Mouse (Mus musculus) kidney, postnatal 0 days (tissue): ENCODE data around the gene Gng11. TPM values are rescaled to one million over a fixed set of nuclear protein-coding genes. Genes with fewer than 3 reads are reported as not detected.
A peak's percentile ranks its signal among the peaks of the same experiment; 100 is the strongest.

Experiments
- ATAC-seq: fragments of 200-750 bp; cut with Nextera tagmentation; replicated peaks from 2 replicates; pipeline ENCODE4 v1.8.0; 2017; ENCODE audit warnings: low read depth, moderate number of reproducible peaks, moderate TSS enrichment, moderate library complexity; ENCODE audit not compliant: low FRiP score
- DNase-seq: peaks from one replicate; pipeline ENCODE4 v3.0.0-alpha.2; 2016; ENCODE audit warnings: low spot score
- H3K27ac ChIP-seq: fragments of 300-500 bp; sonication (generic); 2 replicates; pipeline ENCODE4 v1.5.1; 2014; ENCODE audit warnings: mild to moderate bottlenecking
- H3K27me3 ChIP-seq: fragments of 300-500 bp; sonication (generic); 2 replicates; pipeline ENCODE4 v1.6.1; 2014; ENCODE audit warnings: low read length, mixed read lengths; ENCODE audit not compliant: insufficient read depth
- H3K36me3 ChIP-seq: fragments of 300-500 bp; sonication (generic); 2 replicates; pipeline ENCODE4 v1.6.1; 2014; ENCODE audit warnings: low read length, mixed read lengths; ENCODE audit not compliant: insufficient read depth
- H3K4me1 ChIP-seq: fragments of 300-500 bp; sonication (generic); replicated peaks from 2 replicates; pipeline ENCODE4 v1.6.1; 2014; ENCODE audit warnings: antibody characterized with exemption, low read length, mixed read lengths; ENCODE audit not compliant: insufficient read depth
- H3K4me2 ChIP-seq: fragments of 300-500 bp; sonication (generic); 2 replicates; pipeline ENCODE4 v1.6.1; 2014; ENCODE audit warnings: mild to moderate bottlenecking, low read length, moderate library complexity, mixed read lengths
- H3K4me3 ChIP-seq: fragments of 300-500 bp; sonication (generic); replicated peaks from 2 replicates; pipeline ENCODE4 v1.5.1; 2014; ENCODE audit warnings: low read depth, low read length
- H3K9ac ChIP-seq: fragments of 300-500 bp; sonication (generic); 2 replicates; pipeline ENCODE4 v1.6.1; 2014; ENCODE audit warnings: low read depth, low read length
- H3K9me3 ChIP-seq: fragments of 300-500 bp; sonication (generic); replicated peaks from 2 replicates; pipeline ENCODE4 v1.6.1; 2016; ENCODE audit warnings: low read length, inconsistent platforms, mixed read lengths
- CTCF ChIP-seq: IDR thresholded peaks from 2 replicates; pipeline ENCODE4 v1.5.1; 2016; ENCODE audit warnings: antibody characterized with exemption, low read depth, mild to moderate bottlenecking, moderate library complexity
- WGBS: fragments of 180-500 bp; shearing (Covaris S2); extraction: QIAGEN DNeasy Blood & Tissue Kit; methylation state at CpG from one replicate; pipeline ENCODE4 v1.1.7; 2014; 5-methylcytosine and 5-hydroxymethylcytosine counted together
- polyA plus RNA-seq: library from polyadenylated mRNA; unstranded; fragments of >200 nt; fragmentation: Nextera tagmentation; extraction: Ambion mirVana; gene quantifications from 2 replicates; pipeline ENCODE4 v1.2.1, GENCODE M21; 2015

Gene Gng11
- 107 and 129 TPM in 2 replicates for polyA plus RNA-seq

- peak within 1 kb of the TSS; percentile 79 for H3K9ac ChIP-seq
- H3K36me3 ChIP-seq = no peaks in the 10 kb centered on the region
- WGBS = under 1% methylated on average over 19 of the region's 19 CpGs
- H3K27ac ChIP-seq = peak within 1 kb of the TSS; percentile 92
- no peak for TF ChIP-seq CTCF
- DNase-seq (peak; percentile 81), ATAC-seq (peak; percentile 90)
- peak within 1 kb of the TSS; percentile 57 for H3K4me3 ChIP-seq
- H3K9me3 ChIP-seq = no peaks in the 10 kb centered on the region
- H3K27me3 ChIP-seq = no peaks in the 10 kb centered on the region
- H3K4me1 ChIP-seq = no peaks in the 10 kb centered on the region
- peak within 1 kb of the TSS; percentile 84 for H3K4me2 ChIP-seq
Measured at GRCm38 (mm10) chr6:4003890-4004306, at the start of gene Gng11. Gng11 (plus strand) TSS chr6:4003904.

DNA sequence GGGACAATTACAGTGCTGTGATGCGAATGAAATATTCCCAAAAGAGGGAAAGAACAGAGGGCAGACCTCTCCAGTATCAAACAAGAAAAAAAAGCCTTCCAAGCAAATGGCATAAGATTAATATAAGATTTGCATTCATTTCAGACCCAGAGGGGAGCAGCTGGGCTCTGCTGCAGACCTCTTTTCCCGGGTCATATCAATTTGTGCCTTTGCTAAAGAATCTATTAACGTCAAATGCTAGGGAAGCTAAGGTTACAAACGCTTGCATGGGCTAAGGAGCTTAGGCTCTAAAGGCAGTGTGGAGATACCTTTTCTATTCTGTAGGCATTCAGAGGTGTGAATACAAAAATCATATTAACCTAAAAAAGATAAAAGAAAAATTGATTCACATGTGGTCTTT is 48.7 kb upstream of the Gng11 start:
- TF ChIP-seq CTCF = no peak
- WGBS = 56% methylated on average over 4 of the region's 4 CpGs

DNA sequence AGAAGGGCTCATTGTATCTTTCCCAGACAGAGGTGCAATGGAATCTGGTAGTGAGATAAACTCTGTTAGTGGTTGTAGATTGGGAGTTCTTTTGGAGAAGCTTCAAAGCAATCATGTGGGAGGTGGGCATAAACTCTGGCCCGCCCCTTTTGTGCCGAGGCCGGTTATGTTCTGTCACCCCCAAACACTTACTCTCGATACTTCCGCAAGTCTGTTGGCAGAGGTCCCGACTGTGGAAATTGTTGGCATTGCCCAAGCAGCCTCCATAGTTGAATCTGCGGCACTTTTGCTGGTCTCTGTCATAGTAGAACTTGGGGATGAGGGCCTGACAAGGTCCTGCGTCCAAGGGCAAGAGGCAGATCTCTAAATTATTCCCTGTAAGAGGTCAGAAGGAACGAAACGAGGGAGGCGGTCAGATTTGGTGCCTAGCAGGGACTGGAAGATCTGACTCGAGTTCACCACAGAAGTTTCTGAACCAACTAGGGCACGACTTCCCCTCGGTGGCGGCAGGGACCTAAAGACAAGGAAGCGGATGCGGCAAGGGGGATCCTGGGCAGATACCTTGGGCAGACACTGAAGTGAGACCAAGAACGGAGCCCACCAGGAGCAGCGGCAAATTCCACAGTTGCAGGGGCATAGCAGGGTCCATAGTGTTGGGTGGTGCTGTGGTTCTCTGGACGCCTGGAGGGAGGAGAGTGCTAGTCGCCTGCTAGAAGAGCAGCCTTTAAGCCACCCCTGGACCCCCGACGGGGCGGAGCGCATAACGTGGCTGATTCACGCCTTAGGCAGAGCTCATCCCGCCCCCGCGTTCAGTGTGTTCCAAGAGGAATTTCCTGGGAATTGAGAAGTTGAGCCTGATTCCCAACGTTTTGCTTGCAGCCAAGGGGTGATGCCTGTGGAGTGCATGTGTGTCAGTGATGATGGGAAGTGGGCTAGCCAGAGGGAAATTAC is 35.8 kb upstream of the Gng11 start:
- 26% methylated on average over 31 of the region's 31 CpGs for WGBS
- DNase-seq (peak; percentile 32), ATAC-seq (0 out of 2 replicates have a peak, but pooled peaks have one; percentile 17)
- no peaks in the 10 kb centered on the region for H3K36me3 ChIP-seq
- no peak overlapping the region for H3K27ac ChIP-seq
- no peaks in the 10 kb centered on the region for H3K4me1 ChIP-seq
- H3K4me2 ChIP-seq = peak overlapping the region; percentile 44
- H3K27me3 ChIP-seq = no peaks in the 10 kb centered on the region
- H3K9ac ChIP-seq = 0 out of 2 replicates have a peak overlapping the region, but pooled peaks have one; percentile 3
- no peak for TF ChIP-seq CTCF
- no peaks in the 10 kb centered on the region for H3K9me3 ChIP-seq
- H3K4me3 ChIP-seq = no peak overlapping the region

More for the DNA sequence above, 48.7 kb upstream of the Gng11 start:
- no peaks in the 10 kb centered on the region for H3K36me3 ChIP-seq
- ATAC-seq (no peak), DNase-seq (no peak)
- no peak overlapping the region for H3K4me3 ChIP-seq
- no peaks in the 10 kb centered on the region for H3K9me3 ChIP-seq
- H3K9ac ChIP-seq = no peak overlapping the region
- H3K27me3 ChIP-seq = no peaks in the 10 kb centered on the region
- H3K27ac ChIP-seq = no peak overlapping the region
- no peak overlapping the region for H3K4me2 ChIP-seq
- no peaks in the 10 kb centered on the region for H3K4me1 ChIP-seq

- Histone ChIP-seq H3K27ac (no peak overlapping the region), H3K36me3 (no peaks in the 10 kb centered on the region), H3K4me3 (no peak overlapping the region), H3K4me2 (no peak overlapping the region), H3K9ac (no peak overlapping the region), H3K27me3 (no peaks in the 10 kb centered on the region), H3K9me3 (no peaks in the 10 kb centered on the region), H3K4me1 (no peaks in the 10 kb centered on the region)
- WGBS = 58% methylated on average over 1 of the region's 1 CpGs
- TF ChIP-seq CTCF = no peak
- ATAC-seq (no peak), DNase-seq (no peak)
Measured at GRCm38 (mm10) chr6:3973679-3974078, 30.0 kb upstream of the Gng11 start.

DNA sequence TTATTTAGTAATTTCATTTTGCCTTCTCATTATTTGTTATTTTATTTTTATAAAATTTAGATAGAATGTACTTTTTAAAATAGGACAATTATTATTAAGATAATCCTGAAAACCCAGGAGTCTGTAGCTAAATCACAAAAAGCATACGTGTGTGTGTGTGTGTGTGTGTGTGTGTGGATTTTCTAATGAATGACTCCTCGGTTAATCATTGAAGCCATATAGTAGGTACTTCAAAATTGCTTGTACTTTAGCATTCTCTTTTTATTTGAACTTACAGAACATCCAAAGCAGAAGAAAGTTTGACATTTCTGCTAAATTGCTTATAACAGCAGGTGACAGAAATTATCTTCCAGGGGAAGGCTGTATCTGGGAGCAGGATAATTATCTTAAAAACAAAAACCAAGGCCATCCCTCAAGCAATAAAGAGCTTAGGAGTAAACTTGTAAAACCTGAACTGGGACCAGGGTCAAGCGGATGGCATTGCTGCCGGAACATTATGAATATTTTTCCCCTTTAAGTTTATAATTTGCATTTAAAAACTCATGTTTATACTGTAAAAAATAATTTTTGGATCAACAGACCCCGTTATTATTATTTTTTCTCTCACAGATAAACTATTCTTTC is 20.9 kb upstream of the Gng11 start:
- TF ChIP-seq CTCF = no peak
- Histone ChIP-seq H3K27ac (no peak overlapping the region), H3K4me2 (no peak overlapping the region), H3K9ac (no peak overlapping the region), H3K36me3 (no peaks in the 10 kb centered on the region), H3K9me3 (no peaks in the 10 kb centered on the region), H3K4me3 (no peak overlapping the region), H3K27me3 (no peaks in the 10 kb centered on the region), H3K4me1 (no peaks in the 10 kb centered on the region)
- ATAC-seq (no peak), DNase-seq (no peak)
- 76% methylated on average over 5 of the region's 5 CpGs for WGBS

- Histone ChIP-seq H3K4me1 (no peaks in the 10 kb centered on the region), H3K4me2 (no peak within 1 kb of the TSS), H3K27me3 (no peaks in the 10 kb centered on the region), H3K27ac (no peak within 1 kb of the TSS), H3K36me3 (no peaks in the 10 kb centered on the region), H3K9me3 (no peaks in the 10 kb centered on the region), H3K4me3 (no peak within 1 kb of the TSS), H3K9ac (no peak within 1 kb of the TSS)
- DNase-seq = no peak
- ATAC-seq = peak; percentile 66; the same call in 1 of the 2 replicates
- 59% methylated on average over 3 of the region's 3 CpGs for WGBS
- no peak for TF ChIP-seq CTCF
Measured at GRCm38 (mm10) chr6:3988750-3989149, 15.0 kb upstream of the Gng11 start, which contains the start of gene Tfpi2. Tfpi2 (minus strand) TSS chr6:3988919.
